Mouse (Mus musculus) neural tube, embryonic 10.5 days (tissue): ENCODE data around the gene Ikzf2.

Experiments
- DNase-seq: peaks from one replicate; pipeline ENCODE4 v3.0.0-alpha.2; 2017; ENCODE audit warnings: low spot score; ENCODE audit errors: extremely low spot score

Gene Ikzf2

DNA sequence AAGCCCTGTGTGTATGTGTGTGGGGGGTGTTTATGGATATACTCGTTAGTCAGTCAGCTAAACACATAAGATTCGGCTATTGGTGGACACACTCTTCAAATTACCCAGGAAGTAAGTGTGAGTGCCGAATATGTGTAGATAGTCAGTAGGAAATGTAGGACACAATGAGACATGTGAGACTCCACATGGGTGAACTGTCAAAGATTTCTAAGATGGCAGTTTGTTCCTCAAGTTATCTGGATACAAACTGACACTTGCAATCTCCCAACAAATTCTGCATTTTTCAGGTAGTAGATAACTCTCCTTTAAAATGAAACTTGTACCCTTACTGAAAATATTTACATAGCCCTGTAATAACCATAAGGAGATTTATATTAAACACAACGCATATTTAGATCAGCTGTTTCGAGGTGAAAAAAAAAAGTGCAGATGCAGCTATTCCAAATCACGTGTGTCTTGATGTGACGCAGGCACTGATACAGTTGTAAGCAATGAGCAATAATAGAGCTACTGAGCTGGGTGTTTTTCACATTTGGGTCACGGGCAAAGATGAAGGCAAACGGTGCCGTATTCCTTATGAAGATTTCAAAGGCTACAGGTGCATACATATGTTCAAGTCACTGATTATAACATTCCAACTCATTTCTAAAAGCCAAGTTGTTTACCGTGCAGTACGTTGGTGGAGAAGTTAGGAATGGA, 87.8 kb downstream of the Ikzf2 start:
- DNase-seq = no peak

GRCm38 (mm10) chr1:69591889-69592288, 95.2 kb downstream of the Ikzf2 start:
- no peak for DNase-seq

- no peak for DNase-seq
Measured at GRCm38 (mm10) chr1:69591328-69591801, 95.7 kb downstream of the Ikzf2 start.

DNA sequence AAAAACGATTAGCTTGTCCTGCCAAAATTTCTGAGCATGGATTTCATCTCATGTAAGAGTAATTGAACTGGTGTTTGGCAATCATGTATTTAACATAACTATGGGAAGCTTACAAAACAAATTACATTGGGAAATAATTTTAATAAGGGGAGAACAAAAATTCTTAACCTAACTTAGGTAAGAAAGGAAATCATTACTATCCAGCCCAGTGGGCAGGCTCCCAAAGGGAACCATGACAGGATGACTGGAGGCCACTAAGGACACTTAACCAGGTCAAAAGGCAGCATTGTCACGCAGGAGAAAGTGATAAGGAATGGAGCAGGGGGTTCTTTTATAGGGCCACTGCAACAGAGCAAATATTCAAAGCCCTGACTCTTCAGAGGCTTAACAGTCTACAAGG, 101.5 kb downstream of the Ikzf2 start:
- DNase-seq = no peak

DNA sequence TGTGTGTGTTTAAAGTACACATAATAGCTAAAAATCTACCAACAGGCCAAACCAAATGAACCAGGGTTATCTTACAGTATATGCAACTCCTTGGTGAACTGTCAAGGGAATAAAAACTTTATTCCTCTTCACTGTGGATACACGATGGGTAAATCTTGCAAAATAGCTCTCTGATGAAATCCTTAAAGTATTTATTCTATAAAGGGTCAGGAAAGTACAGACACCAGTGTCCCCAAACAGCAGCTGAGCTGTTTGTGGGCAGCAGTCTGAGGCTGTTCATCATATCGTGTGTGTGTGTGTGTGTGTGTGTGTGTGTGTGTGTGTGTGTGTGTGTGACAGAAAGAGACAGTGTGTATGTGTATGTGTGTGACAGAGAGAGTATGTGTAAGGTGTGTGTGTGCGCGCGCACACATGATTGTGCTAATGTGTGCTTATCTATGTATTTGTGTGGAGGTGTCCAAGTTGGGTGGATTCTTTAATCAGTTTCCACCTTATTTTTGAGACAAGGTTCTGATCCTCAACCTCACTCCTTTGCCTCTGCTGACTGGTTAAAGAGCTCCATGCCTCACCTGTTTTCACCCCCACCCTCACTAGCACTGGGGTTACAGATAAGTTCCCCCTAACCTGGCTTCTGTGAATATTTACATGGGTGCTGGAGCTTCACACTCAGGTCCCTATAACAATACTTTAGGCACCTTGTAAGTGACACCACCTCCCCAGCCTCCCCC, 102.9 kb downstream of the Ikzf2 start:
- no peak for DNase-seq

- DNase-seq = no peak
Measured at GRCm38 (mm10) chr1:69578917-69579316, 108.1 kb downstream of the Ikzf2 start.

- DNase-seq = no peak
Measured at GRCm38 (mm10) chr1:69559443-69560090, 127.5 kb downstream of the Ikzf2 start.

GRCm38 (mm10) chr1:69555636-69556151, 131.4 kb downstream of the Ikzf2 start:
- DNase-seq = no peak

GRCm38 (mm10) chr1:69549987-69550386, 137.1 kb downstream of the Ikzf2 start:
- DNase-seq = no peak

- DNase-seq = no peak
Measured at GRCm38 (mm10) chr1:69545885-69546253, 141.2 kb downstream of the Ikzf2 start.

DNA sequence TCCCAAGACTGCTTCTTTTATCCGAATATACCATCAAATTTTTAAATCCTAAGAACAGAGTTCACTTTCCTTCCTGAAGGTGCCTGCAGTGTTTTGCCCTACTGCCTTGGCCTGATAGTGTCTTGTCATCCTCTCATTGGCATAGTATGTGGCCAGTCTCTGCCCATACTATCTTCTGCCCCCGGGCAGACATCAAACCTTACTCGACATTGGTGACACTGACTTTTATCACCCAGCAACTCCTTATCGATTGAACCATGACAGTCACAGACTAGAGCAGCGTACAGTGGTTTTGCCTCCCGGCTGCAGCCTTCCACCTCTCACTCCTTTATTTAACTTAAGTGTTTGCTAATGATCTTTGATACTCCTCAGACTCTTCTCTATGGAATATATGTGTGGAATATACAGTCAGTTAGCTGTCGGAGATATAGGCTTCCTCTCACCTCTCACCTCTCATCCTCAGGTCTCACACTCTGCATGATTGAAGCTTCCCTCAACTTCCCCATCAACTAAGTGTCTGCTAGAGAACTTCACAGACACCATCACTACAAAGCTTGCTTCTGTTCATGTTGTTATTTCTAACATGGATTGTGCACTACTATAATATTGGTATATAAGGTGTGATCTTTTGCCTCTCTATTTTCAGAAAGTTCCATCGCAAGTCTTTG, 141.7 kb downstream of the Ikzf2 start:
- no peak for DNase-seq

DNA sequence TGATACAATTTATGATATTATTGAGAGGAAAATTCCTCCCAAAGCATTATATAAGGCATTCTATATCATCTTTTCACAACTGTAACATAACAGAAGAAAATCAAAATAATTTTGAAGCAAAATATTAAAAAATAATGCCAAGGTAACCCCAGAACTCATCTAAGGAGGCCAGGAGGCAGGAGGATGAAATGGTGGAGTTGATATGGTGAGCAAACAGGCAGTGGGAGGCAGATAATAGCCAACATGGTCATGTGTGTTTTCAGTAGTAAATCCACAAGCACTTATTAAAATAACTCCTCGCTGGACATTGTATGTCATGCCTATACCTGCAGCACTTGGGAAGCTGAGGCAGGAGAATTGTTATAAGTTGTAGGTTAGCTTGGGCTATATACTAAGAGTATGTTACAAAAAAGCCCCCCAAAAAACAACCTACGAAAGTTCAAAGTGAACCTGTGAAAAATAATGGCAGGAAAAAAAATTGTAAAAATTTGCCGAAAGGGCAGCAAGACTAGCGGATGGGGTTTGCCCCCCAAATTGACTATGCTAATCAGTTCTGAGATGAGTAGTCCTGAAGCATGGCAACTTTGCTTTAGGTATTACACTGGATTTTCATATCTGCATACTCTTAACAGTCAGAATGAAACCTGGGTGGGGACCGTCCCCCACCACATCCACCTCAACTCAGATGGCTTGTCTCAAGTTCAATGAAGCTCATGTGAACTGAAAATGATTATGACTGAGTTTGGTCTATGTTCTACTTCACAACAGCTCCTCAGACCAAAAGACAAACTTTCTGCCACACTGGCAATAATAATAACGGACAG, 143.1 kb downstream of the Ikzf2 start:
- no peak for DNase-seq

DNA sequence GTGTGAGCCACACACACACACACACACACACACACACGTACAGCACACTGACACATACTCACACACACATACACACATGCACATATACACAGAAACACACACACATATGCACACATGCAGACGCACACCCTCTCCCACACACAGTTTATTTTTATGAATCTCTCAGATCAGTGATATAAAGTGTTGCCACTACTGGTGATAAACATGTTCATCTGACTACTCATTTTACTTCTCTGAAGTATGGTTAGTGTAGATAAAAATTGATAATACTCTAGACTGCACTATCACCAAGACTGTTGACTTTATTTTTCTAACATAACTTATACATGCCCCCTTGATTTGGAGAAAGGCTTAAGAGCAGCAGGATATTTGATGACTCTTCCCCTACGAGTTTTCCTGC, 144.5 kb downstream of the Ikzf2 start:
- no peak for DNase-seq

GRCm38 (mm10) chr1:69538663-69539062, 148.4 kb downstream of the Ikzf2 start:
- DNase-seq = peak; percentile 27

DNA sequence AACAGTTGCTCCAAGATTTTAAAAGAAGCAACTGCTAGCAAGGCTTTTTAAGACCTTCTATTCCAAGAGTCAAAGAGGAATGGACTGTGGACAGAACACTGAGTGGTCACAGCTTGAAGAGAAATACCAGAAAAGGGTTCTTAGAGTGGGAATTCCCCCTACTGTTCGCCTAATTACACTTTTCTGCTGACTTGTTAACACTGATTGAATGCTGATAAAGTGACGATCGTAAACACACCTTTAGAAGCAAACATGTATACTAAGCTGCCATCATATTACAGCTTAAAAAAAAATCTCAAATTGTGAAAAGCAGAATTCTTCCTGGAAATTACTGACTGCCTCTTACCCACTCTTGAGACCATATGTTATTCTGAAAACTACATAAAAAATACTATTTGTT, 149.4 kb downstream of the Ikzf2 start:
- DNase-seq = no peak

GRCm38 (mm10) chr1:69535507-69535906, 151.5 kb downstream of the Ikzf2 start:
- no peak for DNase-seq

DNA sequence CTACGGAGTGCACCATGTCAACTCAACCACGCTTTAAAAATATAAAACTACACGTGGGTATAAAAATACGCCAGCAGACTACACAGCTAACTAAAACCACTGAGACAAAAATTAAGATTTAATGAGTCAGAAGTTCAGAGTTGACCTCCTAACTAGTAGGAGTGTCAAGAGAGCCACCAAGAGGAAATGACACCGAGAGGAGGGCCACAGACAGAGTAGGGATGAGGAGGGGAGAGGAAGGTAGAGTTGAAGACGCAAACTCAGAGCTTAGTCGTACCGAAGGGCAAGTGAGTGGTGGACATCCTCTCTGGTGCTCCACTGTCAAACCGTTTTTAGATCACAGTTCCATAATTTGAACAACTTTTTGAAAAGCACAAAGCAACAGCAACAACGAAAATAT, 154.0 kb downstream of the Ikzf2 start:
- no peak for DNase-seq

DNA sequence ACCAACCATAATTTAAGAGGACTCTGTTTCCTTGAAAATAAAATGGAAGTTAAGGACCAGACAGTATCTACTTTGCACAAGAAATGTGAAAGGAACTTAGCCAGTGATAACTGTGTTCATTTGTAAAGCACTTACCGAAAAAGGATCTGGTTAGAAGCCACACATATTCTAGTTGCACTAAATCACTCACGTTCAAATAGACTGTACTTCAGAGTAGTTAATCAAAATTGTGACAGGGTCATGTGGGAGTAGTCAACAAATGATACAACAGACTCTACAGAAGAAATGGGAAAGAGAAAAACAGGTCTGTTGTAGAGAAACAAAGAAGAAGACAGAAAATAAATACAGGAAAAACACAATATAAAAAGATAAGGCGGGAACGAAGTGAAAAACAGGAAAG, 158.3 kb downstream of the Ikzf2 start:
- no peak for DNase-seq

DNA sequence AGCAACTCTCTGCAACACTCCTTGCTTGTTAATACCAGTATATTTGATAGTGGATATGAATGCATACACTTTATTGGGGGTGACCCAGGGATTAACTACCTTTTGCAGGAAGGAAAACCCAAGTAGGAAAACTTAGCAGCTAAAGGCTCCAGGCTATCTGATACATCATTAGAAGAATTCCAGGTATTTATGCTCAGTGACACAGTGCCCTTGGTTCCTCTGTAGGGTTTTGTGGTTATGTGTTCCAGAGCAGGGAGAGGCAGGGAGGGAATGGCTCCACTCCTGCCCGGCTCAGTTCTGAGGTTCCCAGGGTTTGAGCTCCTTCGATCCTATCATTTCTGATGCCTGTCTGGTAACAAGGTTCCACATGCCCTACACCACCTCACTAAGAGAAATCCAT, 165.4 kb downstream of the Ikzf2 start:
- DNase-seq = no peak

- no peak for DNase-seq
Measured at GRCm38 (mm10) chr1:69519356-69519755, 167.7 kb downstream of the Ikzf2 start.

- no peak for DNase-seq
Measured at GRCm38 (mm10) chr1:69518012-69518411, 169.0 kb downstream of the Ikzf2 start.
